Mouse (Mus musculus) brown adipose tissue, adult 24 weeks (tissue): ENCODE measurements around the gene Slc9a9. TPM values are rescaled to one million over a fixed set of nuclear protein-coding genes. Genes with fewer than 3 reads are reported as not detected.
A peak's percentile ranks its signal among the peaks of the same experiment; 100 is the strongest.

Experiments
- H3K27ac ChIP-seq: fragments of 200-500 bp; replicated peaks from 2 replicates; pipeline ENCODE4 v1.5.1; 2012; ENCODE audit warnings: low read depth, mild to moderate bottlenecking, low read length
- H3K4me1 ChIP-seq: fragments of 200-500 bp; 2 replicates; pipeline ENCODE4 v1.6.1; 2012; ENCODE audit warnings: low read length, mixed read lengths; ENCODE audit not compliant: control insufficient read depth, insufficient read depth, insufficient read length
- H3K4me3 ChIP-seq: fragments of 200-500 bp; 2 replicates; pipeline ENCODE4 v1.5.1; 2012; ENCODE audit warnings: low read depth, mild to moderate bottlenecking, low read length, moderate library complexity; ENCODE audit not compliant: insufficient read depth
- polyA plus RNA-seq: library from polyadenylated mRNA; stranded (reverse); fragments of >200 nt; gene quantifications from 2 replicates; pipeline ENCODE4 v1.2.4, GENCODE M21; 2012; ENCODE audit not compliant: missing spikeins, insufficient read depth, insufficient read length

Slc9a9 gene
- polyA plus RNA-seq, 1 experiment, result 2.0 TPM

GRCm38 (mm10) chr9:95110768-95111167 is 441.1 kb downstream of the Slc9a9 start:
- H3K4me1 ChIP-seq, result peaks cover 7% of the 10 kb centered on the region; the same call in 1 of the 2 replicates
- no peak overlapping the region for H3K4me3 ChIP-seq
- no peak overlapping the region for H3K27ac ChIP-seq

- H3K4me1 ChIP-seq, result peaks cover 7% of the 10 kb centered on the region; the same call in 1 of the 2 replicates
- H3K4me3 ChIP-seq, result no peak overlapping the region
- H3K27ac ChIP-seq, result no peak overlapping the region
Measured at GRCm38 (mm10) chr9:95111732-95112131, 442.0 kb downstream of the Slc9a9 start.

GRCm38 (mm10) chr9:95113157-95114135 is 443.7 kb downstream of the Slc9a9 start:
- no peak overlapping the region for H3K4me3 ChIP-seq
- peak overlapping the region; percentile 70 for H3K27ac ChIP-seq
- peaks cover 7% of the 10 kb centered on the region; the same call in 1 of the 2 replicates for H3K4me1 ChIP-seq

- H3K27ac ChIP-seq, result no peak overlapping the region
- H3K4me3 ChIP-seq, result no peak overlapping the region
- no peaks in the 10 kb centered on the region for H3K4me1 ChIP-seq
Measured at GRCm38 (mm10) chr9:95120062-95120461, 450.4 kb downstream of the Slc9a9 start.

- no peak overlapping the region for H3K27ac ChIP-seq
- no peak overlapping the region for H3K4me3 ChIP-seq
- H3K4me1 ChIP-seq, result no peaks in the 10 kb centered on the region
Measured at GRCm38 (mm10) chr9:95121151-95121835, 451.6 kb downstream of the Slc9a9 start.

GRCm38 (mm10) chr9:95125683-95126082 is 456.0 kb downstream of the Slc9a9 start:
- Histone ChIP-seq H3K4me3 (no peak overlapping the region), H3K27ac (no peak overlapping the region), H3K4me1 (no peaks in the 10 kb centered on the region)

- Histone ChIP-seq H3K27ac (no peak overlapping the region), H3K4me1 (no peaks in the 10 kb centered on the region), H3K4me3 (no peak overlapping the region)
Measured at GRCm38 (mm10) chr9:95127774-95128173, 458.1 kb downstream of the Slc9a9 start.

GRCm38 (mm10) chr9:95149206-95149729 is 479.6 kb downstream of the Slc9a9 start:
- Histone ChIP-seq H3K27ac (0 out of 2 replicates have a peak overlapping the region, but pooled peaks have one; percentile 13), H3K4me1 (peaks cover 2% of the 10 kb centered on the region; the same call in 1 of the 2 replicates), H3K4me3 (no peak overlapping the region)

GRCm38 (mm10) chr9:95150096-95150495 is 480.4 kb downstream of the Slc9a9 start:
- Histone ChIP-seq H3K27ac (no peak overlapping the region), H3K4me3 (no peak overlapping the region), H3K4me1 (peaks cover 2% of the 10 kb centered on the region; the same call in 1 of the 2 replicates)

GRCm38 (mm10) chr9:95150597-95150996 is 480.9 kb downstream of the Slc9a9 start:
- Histone ChIP-seq H3K4me3 (no peak overlapping the region), H3K4me1 (peaks cover 2% of the 10 kb centered on the region; the same call in 1 of the 2 replicates), H3K27ac (no peak overlapping the region; the same call in 1 of the 2 replicates)

GRCm38 (mm10) chr9:95150998-95151397 is 481.3 kb downstream of the Slc9a9 start:
- H3K4me1 ChIP-seq, result peaks cover 2% of the 10 kb centered on the region; the same call in 1 of the 2 replicates
- no peak overlapping the region for H3K27ac ChIP-seq
- no peak overlapping the region for H3K4me3 ChIP-seq

GRCm38 (mm10) chr9:95151746-95152145 is 482.0 kb downstream of the Slc9a9 start:
- no peak overlapping the region for H3K4me3 ChIP-seq
- H3K4me1 ChIP-seq, result peaks cover 2% of the 10 kb centered on the region; the same call in 1 of the 2 replicates
- no peak overlapping the region for H3K27ac ChIP-seq

- Histone ChIP-seq H3K27ac (no peak overlapping the region), H3K4me1 (peaks cover 2% of the 10 kb centered on the region; the same call in 1 of the 2 replicates), H3K4me3 (no peak overlapping the region)
Measured at GRCm38 (mm10) chr9:95153966-95154365, 484.3 kb downstream of the Slc9a9 start.

GRCm38 (mm10) chr9:95157948-95158347 is 488.2 kb downstream of the Slc9a9 start:
- Histone ChIP-seq H3K4me1 (no peaks in the 10 kb centered on the region), H3K27ac (no peak overlapping the region), H3K4me3 (no peak overlapping the region)

GRCm38 (mm10) chr9:95158916-95159315 is 489.2 kb downstream of the Slc9a9 start:
- Histone ChIP-seq H3K4me3 (no peak overlapping the region), H3K27ac (no peak overlapping the region), H3K4me1 (no peaks in the 10 kb centered on the region)
